Mouse (Mus musculus): ENCODE measurements around the gene Sox6. TPM values are rescaled to one million over a fixed set of nuclear protein-coding genes. Genes with fewer than 3 reads are reported as not detected.

Gene Sox6
- total RNA-seq, 2 experiments from 2014 or later: 892 to 1,095 TPM

DNA sequence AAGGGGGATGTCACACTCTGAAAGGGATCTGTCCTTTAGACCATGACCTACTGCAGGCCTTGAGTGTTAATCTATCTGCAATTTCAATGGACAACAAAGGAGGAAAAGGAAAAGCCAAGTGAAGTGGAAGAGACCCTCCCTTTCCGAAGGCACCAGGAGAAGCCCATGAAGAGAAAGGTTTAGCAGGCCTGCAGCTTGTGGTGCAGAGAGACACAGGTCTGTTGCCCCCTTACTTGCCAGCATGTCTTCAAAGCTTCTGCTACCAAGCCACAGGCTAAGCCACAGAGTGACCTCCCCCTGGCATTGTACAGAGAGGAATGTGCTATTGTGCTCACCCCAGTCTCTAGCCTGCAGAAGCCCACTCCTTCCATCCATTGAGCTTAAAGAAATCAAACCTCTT, 135.2 kb downstream of the Sox6 start:
- ATAC-seq (replicated peaks; ENCODE audit: low FRiP score, poor library complexity, severe bottlenecking): no peak

DNA sequence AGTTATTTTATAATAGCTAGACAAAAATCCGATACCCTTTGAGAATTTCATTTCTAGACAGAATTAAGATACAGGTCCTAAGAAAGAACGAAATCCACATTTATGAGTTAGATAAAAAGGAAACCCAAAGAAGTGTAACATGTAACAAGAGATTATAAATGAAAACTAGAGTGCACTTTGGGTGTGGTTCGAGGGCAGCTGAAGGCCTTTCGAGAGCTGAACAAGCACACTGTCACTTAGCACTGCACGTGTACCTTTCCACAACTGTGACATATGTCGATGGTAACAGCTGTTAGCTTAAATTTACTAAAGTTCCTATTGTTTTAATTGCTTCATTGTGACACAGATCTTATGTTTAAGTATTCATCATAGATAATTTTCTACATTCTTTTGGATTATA, 142.8 kb downstream of the Sox6 start:
- ATAC-seq (replicated peaks; ENCODE audit: low FRiP score, poor library complexity, severe bottlenecking): peak; percentile 79

DNA sequence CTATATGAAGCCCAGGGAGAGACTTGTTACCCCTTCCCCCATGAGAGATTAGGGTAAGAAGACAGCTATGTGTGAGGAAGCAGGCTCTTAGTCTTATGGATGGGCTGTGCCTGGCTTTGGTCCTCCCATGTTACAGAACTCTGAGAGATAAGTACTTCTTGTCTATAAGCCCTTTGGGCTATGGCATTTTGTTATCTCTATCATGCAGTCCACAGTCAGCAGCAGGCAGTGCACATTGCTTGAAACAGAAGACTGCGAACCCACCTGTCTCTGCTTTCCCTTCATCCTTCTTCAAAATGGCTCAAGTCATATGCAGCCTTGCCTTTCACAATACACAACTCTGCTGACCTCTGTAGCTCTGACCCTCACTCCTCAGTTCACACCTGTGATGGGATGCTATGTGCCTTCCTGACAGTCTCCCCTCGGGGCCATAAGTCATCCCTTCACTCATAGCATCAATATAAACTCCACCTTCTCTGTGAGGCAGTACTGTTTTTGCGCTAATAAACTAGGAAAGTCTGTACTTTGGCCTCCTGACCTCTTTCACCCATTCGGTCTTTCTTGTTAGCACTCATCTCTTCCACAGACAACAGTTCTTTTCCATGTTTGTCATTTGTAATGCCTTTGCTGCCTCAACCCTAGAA, 143.4 kb downstream of the Sox6 start:
- peak; percentile 91 for ATAC-seq (replicated peaks; ENCODE audit: low FRiP score, poor library complexity, severe bottlenecking)

DNA sequence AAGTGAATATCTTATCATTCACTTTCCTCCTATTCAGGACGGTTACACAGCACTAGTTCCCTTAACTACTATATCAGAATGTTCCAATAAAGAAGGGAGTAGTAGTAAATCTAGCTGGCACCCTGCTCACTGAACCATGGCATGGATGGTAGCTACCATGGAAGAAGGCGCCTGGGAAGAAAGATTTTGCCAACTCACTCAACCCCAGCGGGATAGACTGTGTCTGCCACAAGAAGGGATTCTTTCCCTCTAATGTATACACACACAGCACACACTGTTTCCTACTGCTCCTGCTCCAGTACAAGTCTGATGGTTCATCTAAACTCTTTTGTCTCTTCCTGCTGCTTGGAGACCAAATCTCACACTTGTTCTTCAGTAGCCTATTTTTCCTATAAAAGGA, 147.1 kb downstream of the Sox6 start:
- no peak for ATAC-seq (replicated peaks; ENCODE audit: low FRiP score, poor library complexity, severe bottlenecking)

DNA sequence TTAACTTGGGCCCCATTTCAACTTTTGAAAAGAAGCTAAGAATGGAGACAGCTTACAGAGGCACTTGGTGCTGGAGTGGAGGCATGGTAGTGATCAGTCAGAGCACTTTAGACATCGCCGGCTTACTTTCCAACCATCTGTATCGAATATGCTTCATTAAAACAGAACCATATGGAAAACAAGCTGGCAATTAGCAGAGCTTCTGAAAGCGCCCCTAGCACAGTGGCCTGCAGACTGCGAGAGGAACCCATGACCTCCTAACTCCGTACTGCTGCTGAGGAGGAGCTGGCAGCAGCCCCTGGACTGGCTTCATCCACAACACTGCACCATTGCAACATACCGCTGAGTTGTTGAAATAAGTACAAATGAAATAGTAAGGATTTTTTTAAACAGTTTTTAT, 148.7 kb downstream of the Sox6 start:
- ATAC-seq (replicated peaks; ENCODE audit: low FRiP score, poor library complexity, severe bottlenecking): no peak

DNA sequence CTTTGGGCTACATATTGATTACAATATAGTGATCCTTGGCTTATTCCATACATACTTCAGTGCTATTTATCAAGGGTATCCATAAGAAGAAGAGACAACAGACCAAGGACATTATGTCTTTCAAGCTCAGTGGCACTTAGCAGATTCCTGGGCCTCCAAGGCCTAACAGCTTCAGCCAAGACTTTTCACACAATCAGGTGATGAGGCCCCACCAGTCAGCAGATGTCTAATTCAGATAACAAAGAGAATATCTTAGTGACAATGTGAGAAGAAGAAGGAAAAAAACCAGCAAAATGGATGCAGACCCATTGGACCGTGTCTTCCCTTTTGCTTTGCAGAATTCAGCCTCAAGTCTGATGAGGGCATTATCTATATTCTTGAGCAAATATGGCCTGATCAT, 150.0 kb downstream of the Sox6 start:
- ATAC-seq (replicated peaks; ENCODE audit: low FRiP score, poor library complexity, severe bottlenecking): peak; percentile 48

DNA sequence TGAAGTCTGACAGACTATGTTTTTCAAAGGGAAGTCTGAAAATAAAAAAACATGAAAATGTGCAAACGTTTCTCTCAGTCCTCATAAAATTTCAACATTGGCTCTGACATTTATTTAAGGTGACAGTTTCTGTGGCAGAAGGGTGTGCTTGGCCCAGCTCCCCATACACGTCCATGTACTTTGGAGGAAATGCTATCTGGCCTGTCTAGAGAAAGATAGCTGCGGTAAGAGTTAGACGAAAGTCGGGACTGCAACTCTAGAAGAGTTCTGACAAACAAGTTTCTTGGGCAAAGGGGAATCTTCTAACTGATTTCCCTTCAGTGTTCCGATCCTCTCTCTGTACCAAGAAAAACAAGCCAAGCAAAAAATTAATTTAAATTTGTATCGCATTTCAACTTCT, 150.5 kb downstream of the Sox6 start:
- peak; percentile 64; the same call in 1 of the 2 replicates for ATAC-seq (replicated peaks; ENCODE audit: low FRiP score, poor library complexity, severe bottlenecking)

DNA sequence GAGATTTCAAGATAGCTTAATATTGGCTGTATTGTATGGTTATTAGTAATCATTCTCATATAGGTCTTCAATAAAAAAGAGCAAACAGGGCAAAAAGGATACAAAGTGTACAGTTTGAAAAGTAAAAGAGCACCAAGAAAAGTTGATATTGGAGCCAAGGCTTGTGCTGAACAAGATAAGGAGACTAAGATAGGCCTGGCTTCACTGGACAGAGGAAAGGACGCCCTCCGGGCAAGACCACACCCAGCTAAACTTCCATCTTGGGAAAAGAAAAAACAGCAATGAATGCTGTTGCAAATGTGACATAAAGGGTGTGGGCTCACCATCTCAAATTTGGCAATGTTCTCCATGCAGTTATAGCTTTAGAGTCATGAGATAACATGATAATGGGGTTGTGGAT, 165.7 kb downstream of the Sox6 start:
- peak; percentile 94 for ATAC-seq (replicated peaks; ENCODE audit: low FRiP score, poor library complexity, severe bottlenecking)

DNA sequence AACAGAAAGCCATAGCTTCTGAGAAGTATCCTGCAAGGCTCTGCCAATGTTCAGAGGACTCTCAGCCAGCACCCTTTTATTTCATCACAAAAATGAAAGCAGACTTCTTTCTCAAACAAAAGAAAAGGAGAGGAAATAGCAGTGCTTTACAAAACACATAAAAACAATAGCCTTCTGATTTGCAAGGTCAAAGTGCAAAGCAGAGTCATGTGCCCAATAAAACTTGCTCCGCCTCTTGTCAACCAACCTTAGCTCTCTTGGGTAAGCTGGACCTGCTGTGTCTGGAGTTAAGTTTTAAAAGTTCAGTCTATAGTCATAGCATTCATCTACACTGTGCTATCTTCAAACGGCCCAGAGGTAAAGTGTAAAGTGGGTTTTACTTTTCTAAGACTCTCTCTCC, 170.1 kb downstream of the Sox6 start:
- no peak for ATAC-seq (replicated peaks; ENCODE audit: low FRiP score, poor library complexity, severe bottlenecking)

DNA sequence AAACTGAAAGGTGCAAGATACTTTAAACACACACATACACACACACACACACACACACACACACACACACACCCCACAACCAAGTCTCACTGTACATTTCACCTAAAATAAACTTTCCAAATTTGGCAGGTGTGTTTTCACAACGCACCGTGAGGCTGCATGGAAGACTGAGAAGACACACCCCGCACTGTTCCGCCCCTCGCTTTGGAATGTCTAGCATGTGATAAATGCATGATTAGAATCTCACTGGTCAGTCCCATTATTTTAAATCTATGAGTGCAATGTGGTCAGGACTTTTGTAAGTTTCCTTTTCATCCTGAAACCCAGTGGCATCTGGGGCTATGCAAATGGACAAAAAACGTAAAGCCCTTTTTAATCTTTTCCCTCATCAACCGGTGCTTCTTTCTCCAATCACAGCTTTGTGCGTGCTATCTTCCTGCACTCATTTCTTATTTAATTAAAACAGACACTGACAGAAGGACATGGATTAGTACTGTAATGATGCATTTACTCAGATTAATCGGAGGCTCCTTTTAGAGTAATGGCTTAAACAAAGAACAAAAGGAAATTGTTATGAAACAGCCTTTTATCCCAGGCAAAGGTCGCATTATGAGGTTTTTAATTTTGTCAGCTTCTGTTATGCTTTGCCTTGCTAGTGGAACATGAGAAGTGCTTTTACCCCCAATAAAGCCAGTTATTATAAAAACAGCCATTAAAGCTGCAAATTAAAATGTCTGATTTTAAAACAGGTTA, 170.9 kb downstream of the Sox6 start:
- ATAC-seq (replicated peaks; ENCODE audit: low FRiP score, poor library complexity, severe bottlenecking): no peak

DNA sequence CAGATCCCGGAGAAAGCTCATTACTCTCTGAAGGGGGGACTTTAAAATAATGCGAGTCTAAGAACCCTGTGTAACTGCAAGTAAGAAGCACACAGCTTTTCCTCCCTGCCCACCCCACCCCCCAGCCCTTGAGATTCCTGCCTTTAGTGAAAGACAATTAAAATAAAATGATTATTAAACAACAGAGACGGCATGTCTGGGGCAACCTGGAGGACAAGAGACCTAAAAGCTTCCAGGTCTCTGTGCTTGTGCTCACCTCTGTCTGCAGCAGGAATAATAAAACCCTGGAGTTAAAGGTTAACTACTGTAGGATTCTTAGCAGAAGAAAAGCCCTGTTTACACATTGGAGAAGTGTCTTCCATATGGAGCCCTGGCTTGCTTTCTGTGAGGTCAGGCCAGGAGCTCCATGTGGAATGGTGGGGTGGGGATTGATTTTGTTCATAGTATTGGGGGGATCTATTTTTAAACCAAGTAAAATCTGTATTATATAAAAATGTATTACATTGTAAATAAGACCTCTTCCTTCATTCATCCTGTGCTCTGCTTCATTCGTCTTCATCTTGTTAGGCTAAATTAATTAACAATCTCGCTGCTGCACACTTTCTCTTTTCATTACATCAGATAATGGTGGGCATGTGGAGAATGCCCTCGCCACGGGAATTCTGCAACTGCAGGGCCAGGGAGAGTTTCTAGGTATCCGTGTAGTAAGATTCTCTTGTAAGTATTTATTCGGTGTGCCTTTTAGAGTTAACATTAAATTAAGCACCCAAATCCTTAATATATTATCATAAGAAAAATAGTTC, 171.7 kb downstream of the Sox6 start:
- ATAC-seq (replicated peaks; ENCODE audit: low FRiP score, poor library complexity, severe bottlenecking): no peak

DNA sequence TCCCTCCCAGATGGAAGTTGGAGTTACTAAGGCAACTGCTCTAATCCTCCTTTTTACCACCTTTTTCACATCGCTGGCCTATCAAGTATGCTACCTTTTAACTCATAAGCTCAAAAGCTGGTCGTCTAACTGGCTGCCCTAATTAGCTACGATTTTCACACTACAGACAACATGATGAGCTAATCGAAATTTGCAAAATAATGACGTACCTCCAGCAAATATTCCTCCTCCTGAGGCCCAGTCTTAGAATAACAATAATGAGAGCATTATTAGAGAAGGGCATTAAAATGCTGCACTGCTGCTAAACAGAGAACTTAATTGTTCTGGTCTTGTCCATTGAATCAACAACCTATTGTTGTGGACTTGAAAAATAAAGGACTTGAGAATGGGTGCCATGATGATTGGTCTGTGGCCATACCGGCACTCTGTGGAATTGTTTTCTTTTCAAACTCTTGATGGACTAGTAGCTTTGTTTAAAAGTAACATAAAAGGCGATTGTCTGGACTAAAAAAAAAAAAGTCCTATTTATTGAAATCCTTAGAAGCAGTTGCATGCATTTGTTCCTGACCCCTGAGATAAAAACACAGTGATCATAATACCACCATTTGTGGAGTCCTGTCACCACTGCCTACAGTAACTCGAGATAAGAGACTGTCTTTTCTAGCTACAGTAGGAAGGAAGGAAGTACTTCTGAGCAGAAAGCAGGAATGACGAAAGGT, 172.5 kb downstream of the Sox6 start:
- ATAC-seq (replicated peaks; ENCODE audit: low FRiP score, poor library complexity, severe bottlenecking): no peak

DNA sequence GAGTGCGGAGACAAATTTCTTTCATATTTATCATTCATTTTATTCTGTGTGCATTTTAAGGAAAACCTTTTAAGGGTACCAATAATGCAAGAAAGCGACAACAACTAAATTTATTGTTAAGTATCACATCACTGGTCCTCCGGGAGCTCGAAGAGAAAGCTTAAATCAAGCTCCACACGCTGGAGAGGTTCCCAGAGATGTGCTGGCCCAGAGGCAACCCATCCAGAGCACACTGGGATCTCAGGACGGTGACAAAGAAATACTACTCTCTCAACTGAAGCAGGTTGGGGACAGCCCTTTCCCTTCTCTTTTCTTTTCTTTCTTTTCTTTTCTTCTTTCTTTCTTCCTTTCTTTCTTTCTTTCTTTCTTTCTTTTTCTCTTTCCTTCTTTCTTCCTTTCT, 173.4 kb downstream of the Sox6 start:
- no peak for ATAC-seq (replicated peaks; ENCODE audit: low FRiP score, poor library complexity, severe bottlenecking)

DNA sequence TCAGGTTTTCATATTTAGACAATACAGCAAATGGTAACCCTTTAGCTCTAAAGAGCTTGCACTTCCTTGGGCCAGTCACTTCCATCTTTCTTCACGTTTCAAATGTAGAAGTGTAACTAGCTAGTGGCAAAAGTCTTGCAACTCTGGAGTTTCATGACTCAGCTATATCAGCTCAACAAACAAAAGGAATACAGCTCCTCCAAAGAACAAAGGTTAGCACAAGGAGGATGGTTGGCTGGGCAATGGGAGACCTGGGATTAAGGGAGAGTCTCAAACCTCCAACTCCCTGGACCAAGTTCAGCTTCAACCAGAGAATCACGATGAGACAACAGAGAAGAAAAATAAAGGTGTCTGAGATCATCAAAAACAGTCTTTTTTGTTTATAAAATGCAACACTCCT, 174.2 kb downstream of the Sox6 start:
- ATAC-seq (replicated peaks; ENCODE audit: low FRiP score, poor library complexity, severe bottlenecking): no peak

DNA sequence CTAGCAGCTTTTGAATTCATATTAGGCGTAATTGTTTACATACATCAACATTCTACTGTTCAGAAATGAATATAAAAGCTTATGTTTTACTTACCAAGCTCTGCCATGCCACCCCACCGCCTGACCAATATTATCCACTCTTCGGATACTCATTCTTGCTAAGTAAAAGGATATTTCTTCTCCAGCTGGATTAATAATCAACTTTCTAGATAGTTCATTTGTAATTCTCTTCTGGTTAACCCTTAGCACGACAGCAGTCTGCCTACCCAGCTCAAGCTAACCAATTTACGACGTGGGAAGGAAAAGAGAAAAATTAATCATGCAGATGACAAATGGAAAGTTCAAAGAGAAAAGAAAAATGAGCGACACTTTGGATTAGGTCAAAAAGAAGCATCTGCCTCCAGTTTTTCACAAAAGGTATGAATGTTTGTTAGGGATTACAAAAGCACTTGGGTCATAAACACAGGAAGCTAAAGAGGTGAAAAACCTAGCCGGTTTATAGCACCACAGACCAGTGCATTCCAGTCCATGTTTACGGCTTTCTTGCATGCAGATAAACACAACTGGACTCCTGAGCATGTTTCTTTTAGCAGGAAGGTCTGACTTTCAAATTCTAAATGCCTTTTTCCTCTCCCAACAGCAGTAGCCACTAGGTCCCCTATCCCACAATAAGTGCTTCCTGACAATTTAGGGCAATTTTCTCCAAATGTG, 178.8 kb downstream of the Sox6 start:
- ATAC-seq (replicated peaks; ENCODE audit: low FRiP score, poor library complexity, severe bottlenecking): no peak

DNA sequence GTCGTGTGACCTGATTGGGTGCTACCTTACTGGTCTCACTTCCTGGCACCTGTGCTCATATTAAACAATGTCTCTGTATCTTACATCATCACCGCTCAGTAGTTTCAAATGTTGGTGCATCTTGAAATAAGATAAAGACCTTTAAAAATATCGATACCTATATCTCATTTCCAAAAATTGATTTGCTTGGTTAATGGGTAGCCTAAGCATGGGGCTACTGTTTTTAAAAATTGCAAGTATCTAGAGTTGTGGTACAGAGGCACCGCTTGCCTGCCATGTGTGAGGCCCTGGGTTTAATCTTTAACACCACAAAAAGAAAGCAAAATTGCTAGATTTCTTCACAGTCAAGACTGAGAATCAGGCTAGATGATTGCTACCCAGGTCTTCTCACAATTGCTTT, 187.5 kb downstream of the Sox6 start:
- ATAC-seq (replicated peaks; ENCODE audit: low FRiP score, poor library complexity, severe bottlenecking): no peak

DNA sequence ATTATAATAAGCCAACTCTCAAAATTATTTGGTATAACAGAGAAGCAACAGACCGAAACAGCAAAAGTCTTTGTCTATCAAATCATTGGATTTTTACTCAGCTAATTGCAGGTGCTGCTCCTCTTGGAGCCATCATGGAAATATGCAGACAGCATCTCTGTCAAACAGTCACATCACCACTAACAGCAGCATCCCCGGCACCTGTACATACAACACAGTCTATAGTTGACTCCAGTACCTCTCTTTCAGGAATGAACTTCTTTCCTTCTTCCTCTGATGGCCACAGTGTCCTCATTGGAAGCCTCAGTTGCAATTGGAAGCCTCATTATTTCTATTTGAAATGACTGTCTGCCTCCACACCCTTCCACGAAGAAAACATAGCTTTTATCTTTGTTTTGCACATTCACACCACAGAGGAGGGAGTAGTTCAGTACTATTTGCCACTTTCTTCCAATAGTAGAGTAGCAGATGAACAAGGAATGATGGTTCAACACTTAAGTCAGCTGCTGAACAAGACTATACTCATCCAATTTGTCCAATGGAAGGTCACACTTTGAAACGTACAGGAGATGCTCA, 192.7 kb downstream of the Sox6 start:
- ATAC-seq (replicated peaks; ENCODE audit: low FRiP score, poor library complexity, severe bottlenecking): peak; percentile 84

DNA sequence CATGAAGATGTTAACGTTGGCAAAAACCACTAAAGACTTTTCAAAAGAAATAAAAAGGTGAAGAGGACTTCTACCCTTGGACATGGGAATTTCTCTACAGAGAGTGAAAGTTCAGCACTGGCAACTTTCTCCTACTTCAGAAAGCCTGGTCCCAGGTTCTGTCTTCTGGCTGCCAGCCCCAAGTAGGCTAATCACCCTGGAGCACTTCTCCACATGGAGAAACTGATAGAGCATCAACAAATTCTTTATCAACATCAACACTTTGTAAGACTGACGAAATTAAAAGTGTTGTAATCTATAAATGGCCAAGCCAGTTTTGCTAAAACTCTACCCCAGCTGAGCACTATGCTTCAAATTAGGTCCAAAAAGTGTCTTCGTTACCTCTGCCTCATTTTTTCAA, 193.7 kb downstream of the Sox6 start:
- ATAC-seq (replicated peaks; ENCODE audit: low FRiP score, poor library complexity, severe bottlenecking): peak; percentile 73

DNA sequence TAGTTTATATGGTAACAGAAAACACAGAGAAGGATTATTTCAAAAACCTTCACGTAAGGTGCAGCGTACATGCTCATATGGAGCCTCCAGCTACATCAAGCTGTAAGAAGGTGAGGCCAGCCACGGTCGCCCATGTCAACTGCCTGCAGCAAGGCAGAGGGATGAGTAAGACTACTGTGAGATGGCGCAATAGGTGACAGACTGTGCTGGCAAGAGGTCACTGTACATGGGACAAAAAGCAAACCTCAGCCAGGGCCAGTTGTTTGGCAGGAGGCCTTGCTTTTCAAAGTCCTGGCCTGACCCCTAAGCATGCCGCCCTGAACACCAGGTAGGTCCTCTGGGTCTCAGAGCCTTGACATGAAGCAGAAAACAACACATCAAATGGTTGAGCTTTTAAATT, 194.2 kb downstream of the Sox6 start:
- ATAC-seq (replicated peaks; ENCODE audit: low FRiP score, poor library complexity, severe bottlenecking): peak; percentile 64
